Mouse (Mus musculus) liver, adult 2 months (tissue): ENCODE measurements around the gene Pde8b.

ENCODE experiments used
- CTCF ChIP-seq: fragments of 200-500 bp; IDR thresholded peaks from 2 replicates; pipeline ENCODE4 v1.5.1; 2011; ENCODE audit warnings: low read depth, low read length, control low read depth
- POLR2A ChIP-seq: fragments of 200-500 bp; IDR thresholded peaks from 2 replicates; pipeline ENCODE4 v1.6.1; 2011; ENCODE audit warnings: low read length, control low read depth; ENCODE audit not compliant: insufficient read depth; ENCODE audit errors: extremely low read depth

- no peak for TF ChIP-seq CTCF
- TF ChIP-seq POLR2A = no peak
Observed at GRCm38 (mm10) chr13:95235261-95235660, 14.9 kb downstream of the Pde8b start.
